Mouse (Mus musculus): ENCODE measurements at regions not wholly inside any gene's neighbourhood (a gene's known extent, or its start where the extent isn't known, plus 50 kb on each side); places are given as distances from the start of the nearest gene placed in this dataset.

DNA sequence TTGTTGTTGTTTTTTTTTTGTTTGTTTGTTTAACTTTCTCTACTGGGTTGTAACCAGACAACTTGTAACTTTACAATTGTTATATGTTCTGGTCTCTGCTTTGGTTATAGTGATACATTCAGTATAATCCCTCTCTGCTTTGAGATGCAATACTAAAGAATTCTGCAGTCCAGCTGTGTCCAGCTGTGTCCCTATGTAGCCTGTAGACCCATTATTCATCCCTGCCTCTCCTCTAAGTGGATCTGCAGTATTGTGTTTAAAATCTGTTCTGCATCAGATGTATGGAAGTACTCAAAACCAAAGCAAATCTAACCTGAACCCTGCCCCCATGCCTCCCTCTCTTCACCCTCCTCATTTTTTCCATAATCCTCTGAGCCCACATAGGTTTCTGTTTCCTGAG is 279.6 kb downstream of the Rps29 start:
- no peak for DNase-seq (ENCODE audit: low spot score)

DNA sequence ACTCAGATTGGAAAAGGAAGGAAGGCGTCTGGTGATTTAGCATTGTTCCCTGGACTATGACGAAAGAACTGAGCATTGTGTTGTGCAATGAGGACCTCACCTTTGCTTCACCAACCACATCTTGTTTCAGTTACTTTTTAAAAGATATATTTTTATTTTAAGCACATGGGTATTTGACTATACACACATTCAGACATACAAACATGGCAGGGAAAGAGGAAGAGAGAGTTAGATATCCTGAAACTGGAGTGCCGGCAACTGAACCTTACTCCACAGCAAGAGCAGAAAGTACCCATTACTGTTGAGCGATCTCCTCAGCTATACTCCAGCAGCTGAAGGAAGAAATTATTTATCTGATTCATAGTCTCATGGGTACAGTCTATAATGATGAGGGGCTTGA is 287.7 kb downstream of the Rps29 start:
- no peak for DNase-seq (ENCODE audit: low spot score)

- no peak for DNase-seq (ENCODE audit: low spot score)
Measured at GRCm38 (mm10) chr12:68862991-68863356, 296.0 kb downstream of the Rps29 start.

GRCm38 (mm10) chr12:68862313-68862990 is 296.5 kb downstream of the Rps29 start:
- DNase-seq (ENCODE audit: low spot score) = no peak

DNA sequence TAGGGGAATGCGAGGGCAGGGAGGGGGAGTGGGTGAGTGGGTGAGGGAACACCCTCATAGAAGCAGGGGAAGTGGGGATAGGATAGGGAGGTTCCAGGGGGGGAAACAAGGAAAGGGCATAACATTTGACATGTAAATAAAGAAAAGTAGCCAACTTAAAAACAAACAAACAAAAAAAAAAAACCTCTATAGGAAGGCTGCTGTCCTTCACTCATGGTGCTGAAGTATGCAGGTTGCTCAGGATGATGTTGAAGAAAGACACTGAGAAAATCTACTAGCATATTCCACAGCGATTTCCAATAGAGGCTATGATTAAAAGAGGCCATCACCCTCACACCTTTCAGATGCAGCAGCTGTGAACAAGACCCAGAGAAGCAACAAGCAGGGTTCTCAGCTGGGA is 298.7 kb downstream of the Rps29 start:
- no peak for DNase-seq (ENCODE audit: low spot score)

- no peak for DNase-seq (ENCODE audit: low spot score)
Measured at GRCm38 (mm10) chr12:68849616-68850140, 309.3 kb downstream of the Rps29 start.

GRCm38 (mm10) chr12:68840815-68841214 is 318.2 kb downstream of the Rps29 start:
- DNase-seq (ENCODE audit: low spot score) = no peak

DNA sequence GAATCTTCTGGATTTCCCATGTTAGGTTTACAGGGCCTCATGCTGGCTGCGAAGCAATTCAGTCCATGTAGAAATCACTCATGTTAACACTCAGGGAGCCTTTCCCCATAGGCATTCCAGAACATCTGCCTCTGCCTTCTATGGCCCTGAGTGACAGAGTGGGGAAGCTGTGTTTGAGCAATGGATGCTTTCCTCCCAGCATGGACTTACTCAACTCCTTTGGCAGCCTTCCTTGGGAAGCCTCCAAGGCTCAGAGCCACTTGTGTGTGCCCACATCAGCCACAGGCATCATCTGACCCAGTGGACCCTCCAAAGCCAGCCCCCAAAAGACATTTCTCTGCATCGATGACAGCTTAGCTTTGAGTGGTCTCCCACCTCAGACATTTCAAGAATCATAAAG is 318.8 kb downstream of the Rps29 start:
- DNase-seq (ENCODE audit: low spot score) = no peak

- DNase-seq (ENCODE audit: low spot score) = no peak
Measured at GRCm38 (mm10) chr12:68836023-68836422, 323.0 kb downstream of the Rps29 start.

GRCm38 (mm10) chr12:68833914-68834313 is 325.1 kb downstream of the Rps29 start:
- no peak for DNase-seq (ENCODE audit: low spot score)

GRCm38 (mm10) chr12:68829404-68829803 is 329.6 kb downstream of the Rps29 start:
- no peak for DNase-seq (ENCODE audit: low spot score)

GRCm38 (mm10) chr12:68827549-68828249 is 331.3 kb downstream of the Rps29 start:
- DNase-seq (ENCODE audit: low spot score) = no peak

DNA sequence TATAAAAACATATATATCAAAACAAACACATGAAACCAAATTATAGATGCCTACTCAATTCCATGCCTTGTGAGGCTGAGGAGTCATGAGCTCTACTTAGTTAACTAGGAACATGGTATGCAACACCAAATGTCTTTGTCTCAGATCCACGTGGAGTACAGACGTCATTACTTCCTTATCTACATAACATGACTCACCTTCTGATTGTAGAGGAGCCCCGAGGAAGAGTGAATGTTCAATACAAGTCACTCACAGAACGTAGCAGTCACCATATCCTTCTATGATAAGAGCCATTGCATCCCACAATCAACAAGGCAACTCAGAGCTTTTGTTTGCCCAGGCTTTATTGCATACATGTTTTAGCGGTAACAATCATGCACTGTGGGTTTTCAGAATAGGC is 364.6 kb downstream of the Rps29 start:
- no peak for DNase-seq (ENCODE audit: low spot score)

DNA sequence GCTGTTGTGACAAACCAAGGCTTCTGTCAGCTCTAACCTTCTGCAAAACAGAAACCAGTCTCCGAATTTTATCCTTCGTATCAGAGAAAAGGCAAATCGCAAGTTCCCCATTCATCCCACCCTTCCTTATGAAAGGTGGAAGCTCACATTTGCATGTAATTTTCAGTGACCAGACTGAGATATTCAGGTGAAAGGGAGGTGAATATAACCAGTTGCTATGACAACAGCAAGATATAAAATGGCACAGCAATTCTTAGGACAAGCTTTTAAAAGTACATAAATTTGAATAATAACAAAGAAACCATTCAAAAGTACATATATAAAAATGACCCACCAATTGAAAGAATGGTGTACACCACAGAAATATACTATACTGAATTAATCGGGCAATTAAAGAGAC is 375.4 kb downstream of the Rps29 start:
- no peak for DNase-seq (ENCODE audit: low spot score)

DNA sequence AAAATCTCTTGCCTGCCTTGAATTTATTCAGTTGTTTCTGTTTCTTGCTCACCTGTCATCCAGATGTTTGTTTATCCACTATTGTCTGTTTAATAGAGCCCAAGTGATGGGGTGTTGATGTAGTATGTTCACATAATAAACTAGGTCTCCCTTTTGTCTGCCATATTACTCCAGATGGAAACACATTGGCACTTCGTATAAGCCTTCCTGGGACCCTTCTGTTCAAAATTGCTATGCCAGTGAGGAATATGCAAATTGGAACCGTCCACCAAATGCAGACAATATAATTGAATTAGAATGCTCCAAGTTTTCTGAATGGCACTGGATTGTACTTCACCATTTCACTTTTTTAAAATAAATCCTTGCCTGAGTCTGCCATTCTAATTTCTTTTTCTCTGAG is 383.5 kb downstream of the Rps29 start:
- no peak for DNase-seq (ENCODE audit: low spot score)

- no peak for DNase-seq (ENCODE audit: low spot score)
Measured at GRCm38 (mm10) chr12:68774800-68775199, 384.2 kb downstream of the Rps29 start.

GRCm38 (mm10) chr12:68758263-68759020 is 400.5 kb downstream of the Rps29 start:
- no peak for DNase-seq (ENCODE audit: low spot score)

DNA sequence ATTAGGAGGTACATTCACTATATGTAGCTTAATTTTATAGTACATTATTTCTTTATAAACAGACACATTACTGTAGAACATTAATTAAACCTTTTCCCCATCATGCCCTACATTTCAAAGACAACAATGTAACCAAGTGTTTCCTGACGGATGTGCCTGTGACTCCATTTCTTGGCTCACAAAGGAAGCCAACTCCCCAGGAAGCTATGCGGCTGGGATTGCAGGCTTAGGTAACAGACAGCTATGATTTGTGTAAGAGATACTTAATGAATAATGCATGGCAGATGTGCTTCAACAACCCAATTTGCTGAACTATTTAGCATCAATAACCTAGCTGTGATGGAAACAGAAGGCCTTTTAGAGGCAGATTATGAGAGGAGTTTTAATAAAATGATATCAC is 430.1 kb downstream of the Rps29 start:
- DNase-seq (ENCODE audit: low spot score) = no peak

- no peak for DNase-seq (ENCODE audit: low spot score)
Measured at GRCm38 (mm10) chr12:68718946-68719345, 440.0 kb downstream of the Rps29 start.

GRCm38 (mm10) chr12:68694275-68695267 is 464.4 kb downstream of the Rps29 start:
- no peak for DNase-seq (ENCODE audit: low spot score)

DNA sequence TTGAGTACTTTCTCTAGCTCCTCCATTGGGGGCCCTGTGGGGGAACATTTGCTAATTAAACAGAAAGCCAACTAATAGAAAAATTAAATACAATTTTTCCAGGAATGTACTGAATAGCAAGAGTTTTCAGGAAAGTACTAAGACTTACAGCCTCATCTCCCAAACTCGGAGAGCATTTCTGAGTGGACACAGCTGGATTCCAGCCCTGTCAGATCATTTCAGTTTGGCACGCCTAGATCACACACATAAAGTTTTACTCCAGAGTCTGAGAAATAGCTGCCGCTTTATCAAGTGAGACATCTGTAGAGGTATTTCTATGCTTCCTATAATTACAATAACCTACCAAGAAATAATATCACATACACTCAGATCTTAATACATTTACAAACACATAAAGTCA is 470.7 kb downstream of the Rps29 start:
- no peak for DNase-seq (ENCODE audit: low spot score)

DNA sequence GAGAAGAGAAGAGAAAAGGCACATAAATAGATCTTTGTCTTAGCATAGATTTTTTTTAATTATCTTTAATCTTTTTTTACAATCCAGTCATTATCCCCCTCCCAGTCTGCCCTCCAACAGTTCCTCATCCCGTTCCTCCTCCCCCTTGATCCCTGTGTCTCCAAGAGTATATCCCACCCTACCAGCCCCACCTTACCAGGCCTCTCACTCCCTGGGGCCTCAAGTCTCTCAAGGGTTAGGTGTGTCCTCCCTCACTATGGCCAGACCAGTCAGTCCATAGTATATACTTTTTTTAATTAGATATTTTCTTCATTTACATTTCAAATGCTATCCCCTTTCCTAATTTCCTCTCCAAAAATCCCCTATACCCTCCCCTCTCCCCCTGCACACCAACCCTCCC is 475.1 kb downstream of the Rps29 start:
- DNase-seq (ENCODE audit: low spot score) = no peak

Measured in c-Kit-positive CD71-positive TER-119-positive erythroid progenitor cells, embryonic 14.5 days (primary cell).